In the genomic region with DNA sequence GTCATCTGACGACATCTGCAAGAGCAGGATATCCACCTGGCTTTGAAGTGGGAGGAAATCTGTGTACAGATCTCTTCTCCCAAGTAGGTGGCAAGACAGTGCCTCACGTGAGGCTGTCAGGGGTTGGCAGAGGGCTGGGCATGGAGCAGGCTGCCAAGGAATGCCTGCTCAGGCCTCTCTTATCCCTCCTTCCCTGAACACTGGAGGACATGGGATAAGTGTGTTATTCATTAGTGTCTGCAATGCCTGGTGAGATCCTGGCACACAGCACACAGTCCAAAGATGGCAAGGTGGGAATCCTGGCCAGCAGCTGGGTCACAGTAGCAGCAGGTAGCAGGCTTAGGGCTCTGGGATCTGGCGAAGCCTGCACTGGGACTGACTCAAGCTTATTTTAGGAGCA, we compare ENCODE assay signal across 27 mouse cellular contexts. TPM values are rescaled to one million over a fixed set of nuclear protein-coding genes. Genes with fewer than 3 reads are reported as not detected.
DNase-seq lines count a peak whose midpoint lies in the region; ATAC-seq and TF ChIP-seq lines count a peak whose summit lies in the region.
"Had no signal": no experiment of that assay in that cellular context is flagged by ENCODE, and none has a peak within 500 bp of the region (broad histone marks: within the 10 kb centered on the region; RNA-seq: fewer than 3 reads in every experiment).

No protein-coding gene starts in this region.

- H3K4me3 ChIP-seq in heart, postnatal 0 days (ENCODE audit: low read depth, low read length): no peak overlapping the region
- no peak overlapping the region for H3K4me3 ChIP-seq in lung, adult 2 months (replicated peaks; ENCODE audit: extremely low read depth, low read depth, low read length)
- H3K4me3 ChIP-seq: forebrain, embryonic 12.5 days; heart, embryonic 12.5 days; hindbrain, embryonic 15.5 days; kidney, embryonic 15.5 days; limb, embryonic 12.5 days; midbrain, embryonic 12.5 days had no signal

- no peak for DNase-seq in heart, postnatal 0 days (ENCODE audit: low spot score)
- no peak for DNase-seq in heart, adult 18-20 months
- DNase-seq in cerebellum, adult 18-20 months: peak; percentile 44 to 47
- DNase-seq in cerebellum, postnatal 14 days: peak; percentile 53 to 64
- peak; percentile 50 for DNase-seq in naive thymus-derived CD4-positive, alpha-beta T cell, adult 2 months (ENCODE audit: low read depth)
- DNase-seq in lung, adult 2 months: no peak
- DNase-seq in frontal cortex, adult 2 months (ENCODE audit: extremely low spot score in 1 of 2, low spot score in 1 of 2): no peak
- no peak for DNase-seq in kidney, adult 8-10 months
- DNase-seq: adrenal gland, adult 2 months; kidney, postnatal 36 days; liver, postnatal 0 days; lung, postnatal 14 days; right cerebral cortex, postnatal 14 days; thymus, postnatal 25 days had no signal

- TF ChIP-seq EP300 in heart, postnatal 0 days (IDR thresholded peaks at IDR 0.05; ENCODE audit: low read depth): no peak

- H3K4me2 ChIP-seq in heart, postnatal 0 days (ENCODE audit: low read depth, low read length): no peak overlapping the region
- H3K4me2 ChIP-seq: forebrain, embryonic 12.5 days; heart, embryonic 12.5 days; hindbrain, embryonic 15.5 days; kidney, embryonic 15.5 days; limb, embryonic 12.5 days; liver, embryonic 11.5 days; midbrain, embryonic 12.5 days had no signal

- peak; percentile 60 for ATAC-seq in heart, postnatal 0 days (ENCODE audit: insufficient read depth, low read depth)
- ATAC-seq: intestine, embryonic 16.5 days; liver, postnatal 0 days; Patski had no signal

- no peak overlapping the region for H3K9ac ChIP-seq in heart, postnatal 0 days (replicated peaks; ENCODE audit: low read depth, low read length)
- H3K9ac ChIP-seq: forebrain, embryonic 12.5 days; heart, embryonic 12.5 days; hindbrain, embryonic 15.5 days; kidney, embryonic 15.5 days; limb, embryonic 12.5 days; liver, postnatal 0 days; midbrain, embryonic 12.5 days had no signal

- H3K4me1 ChIP-seq in heart, postnatal 0 days (ENCODE audit: control insufficient read depth, insufficient read depth): peaks cover 17% of the 10 kb centered on the region
- H3K4me1 ChIP-seq in lung, adult 2 months (ENCODE audit: control insufficient read depth, insufficient read depth, low read length): no peaks in the 10 kb centered on the region
- H3K4me1 ChIP-seq: forebrain, embryonic 12.5 days; hindbrain, embryonic 15.5 days; kidney, embryonic 15.5 days; limb, embryonic 12.5 days; midbrain, embryonic 12.5 days had no signal

- TF ChIP-seq POLR2A in lung, adult 2 months (IDR thresholded peaks at IDR 0.05; ENCODE audit: borderline replicate concordance, extremely low read depth, low read depth, low read length): no peak

- no peak for TF ChIP-seq CTCF in heart, postnatal 0 days (IDR thresholded peaks at IDR 0.05; ENCODE audit: low read depth)
- no peak for TF ChIP-seq CTCF in lung, adult 2 months (IDR thresholded peaks at IDR 0.05; ENCODE audit: insufficient read depth, low read length)

- H3K27ac ChIP-seq in heart, postnatal 0 days (ENCODE audit: low read depth): no peak overlapping the region
- H3K27ac ChIP-seq: forebrain, embryonic 12.5 days; hindbrain, embryonic 15.5 days; kidney, embryonic 15.5 days; limb, embryonic 12.5 days; midbrain, embryonic 12.5 days had no signal

- H3K36me3 ChIP-seq in heart, postnatal 0 days (replicated peaks; ENCODE audit: control insufficient read depth, insufficient read depth, low read length): peaks cover 9% of the 10 kb centered on the region
- H3K36me3 ChIP-seq: G1E had no signal

- 40% methylated on average over 3 of the region's 3 CpGs for WGBS in heart, postnatal 0 days
- 62% methylated on average over 3 of the region's 3 CpGs for WGBS in lung, adult 2 months

- H3K27me3 ChIP-seq in heart, postnatal 0 days (ENCODE audit: control insufficient read depth, insufficient read depth, low read length): no peaks in the 10 kb centered on the region
- H3K27me3 ChIP-seq: CH12.LX; forebrain, embryonic 12.5 days; heart, embryonic 12.5 days; hindbrain, embryonic 15.5 days; kidney, embryonic 15.5 days; limb, embryonic 12.5 days; midbrain, embryonic 12.5 days; Patski had no signal

- H3K9me3 ChIP-seq in heart, postnatal 0 days (replicated peaks; ENCODE audit: control insufficient read depth, low read length): no peaks in the 10 kb centered on the region
- H3K9me3 ChIP-seq: forebrain, embryonic 12.5 days; heart, embryonic 12.5 days; hindbrain, embryonic 15.5 days; kidney, embryonic 15.5 days; limb, embryonic 12.5 days; midbrain, embryonic 12.5 days had no signal

RNA-seq across cellular contexts. Expression of a gene that starts 50.3 kb away (rescaled TPM):
- total RNA-seq in heart, postnatal 0 days (2014; rRNA removed; ENCODE audit: low replicate concordance): 12.8 and 34.4 TPM in 2 replicates
- 7.6 and 8.3 TPM in 2 replicates for polyA plus RNA-seq in heart, postnatal 0 days (2015; fragmentation: Nextera tagmentation; extraction: Ambion mirVana)
- total RNA-seq in heart, adult 18-20 months (2021): 1 to 10 TPM; 7.6 to 8.4 TPM
- polyA plus RNA-seq in lung, adult 2 months (2012; rRNA removed): 5.6 and 7.2 TPM in 2 replicates
- polyA plus RNA-seq in frontal cortex, adult 2 months (2012; rRNA removed): 1.6 and 2.0 TPM in 2 replicates
- total RNA-seq: G1E; hematopoietic stem cell, adult 5-6 weeks; megakaryocyte progenitor cell, adult 5-6 weeks had no signal
- polyA plus RNA-seq: G1E had no signal

RNA-seq across cellular contexts. Expression of a gene that starts 57.5 kb away (rescaled TPM):
- total RNA-seq in heart, postnatal 0 days (2014; rRNA removed; ENCODE audit: low replicate concordance): 11.6 and 24.7 TPM in 2 replicates
- polyA plus RNA-seq in heart, postnatal 0 days (2015; fragmentation: Nextera tagmentation; extraction: Ambion mirVana): 2.9 and 3.2 TPM in 2 replicates
- 10 to 100 TPM in 1 of 2 experiments, 1 to 10 TPM in 1; 8.3 to 10.1 TPM for total RNA-seq in heart, adult 18-20 months (2021)
- polyA plus RNA-seq in lung, adult 2 months (2012; rRNA removed): 40.7 and 46.4 TPM in 2 replicates
- 10.1 and 10.9 TPM in 2 replicates for polyA plus RNA-seq in frontal cortex, adult 2 months (2012; rRNA removed)

Comparison
In these comparisons a context has a peak if more than half of its experiments do, and no peak if none do; other contexts are left out.
1. DNase-seq: peak in cerebellum, adult 18-20 months (2 of 2), cerebellum, postnatal 14 days (2 of 2) and naive thymus-derived CD4-positive, alpha-beta T cell, adult 2 months (single experiment); none in heart, postnatal 0 days (single experiment), heart, adult 18-20 months (0 of 2), lung, adult 2 months (single experiment), frontal cortex, adult 2 months (0 of 2) and kidney, adult 8-10 months (0 of 2).